Mouse (Mus musculus) 416B (cell line): ENCODE data around the gene Dhx34.

Source experiments
- DNase-seq: peaks from one replicate; pipeline ENCODE4 v3.0.0; 2011; ENCODE audit warnings: low read depth

Gene Dhx34

GRCm38 (mm10) chr7:16208781-16209665 lies 12.8 kb downstream of the Dhx34 start:
- peak; percentile 27 for DNase-seq

DNA sequence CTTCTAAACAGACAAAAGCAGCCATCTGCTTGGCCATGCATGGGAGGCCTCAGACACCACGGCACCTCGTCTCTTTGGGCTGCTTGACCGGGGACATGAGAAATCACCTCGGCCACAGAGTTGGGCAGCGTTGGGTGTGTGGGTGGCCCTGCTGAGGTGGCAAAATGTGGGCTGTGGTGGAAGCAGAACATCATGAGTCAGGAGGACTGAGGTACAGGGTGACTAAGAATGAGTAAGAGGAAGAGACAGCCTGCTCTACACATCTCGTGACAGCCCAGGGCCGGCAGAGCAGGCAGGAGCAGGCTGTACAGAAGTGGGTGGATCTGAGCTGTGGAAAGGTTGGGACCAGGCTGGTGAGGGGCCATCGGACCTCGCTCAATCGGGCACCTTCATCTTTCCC lies 14.3 kb downstream of the Dhx34 start:
- DNase-seq, result peak; percentile 95

DNA sequence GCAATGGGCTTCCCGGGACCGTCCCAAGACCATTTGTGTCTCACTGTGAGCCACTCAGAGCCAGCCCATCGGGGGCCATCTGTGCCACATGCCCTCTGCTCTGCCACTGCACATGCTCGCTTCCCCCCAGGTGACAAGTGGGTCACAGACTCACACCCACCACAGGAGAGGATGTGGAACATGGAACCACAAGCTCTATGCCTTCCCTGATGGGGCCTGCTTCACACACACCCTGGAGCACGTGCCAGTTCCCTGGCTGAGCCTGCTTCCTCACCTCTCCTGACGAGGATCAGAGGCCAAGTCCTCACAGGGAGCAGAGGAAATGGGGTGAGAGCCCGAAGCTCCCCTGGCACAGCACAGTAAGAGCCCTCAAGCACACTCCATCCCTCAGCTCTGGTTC lies 14.8 kb downstream of the Dhx34 start:
- DNase-seq, result no peak

DNA sequence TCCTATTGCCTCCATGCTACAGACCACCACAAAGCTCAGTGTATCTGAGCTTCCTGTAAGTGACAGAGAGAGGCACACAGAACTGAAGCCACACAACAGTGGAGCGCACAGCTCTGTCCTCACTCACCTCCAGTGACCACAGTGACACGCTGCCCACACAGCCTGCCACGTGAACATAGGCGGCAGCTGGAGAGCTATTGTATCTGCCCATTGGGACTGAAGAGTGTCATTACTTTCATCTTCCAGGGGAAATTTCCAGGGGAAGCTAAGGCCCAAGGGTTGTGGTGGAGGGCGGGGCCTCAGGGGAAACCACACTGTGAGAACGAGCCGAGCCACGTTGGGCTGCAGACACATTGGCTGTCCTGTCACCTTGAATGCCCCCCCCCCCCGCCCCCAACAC lies 17.0 kb downstream of the Dhx34 start:
- DNase-seq, result peak; percentile 62

GRCm38 (mm10) chr7:16203505-16203903 lies 18.3 kb downstream of the Dhx34 start:
- no peak for DNase-seq

DNA sequence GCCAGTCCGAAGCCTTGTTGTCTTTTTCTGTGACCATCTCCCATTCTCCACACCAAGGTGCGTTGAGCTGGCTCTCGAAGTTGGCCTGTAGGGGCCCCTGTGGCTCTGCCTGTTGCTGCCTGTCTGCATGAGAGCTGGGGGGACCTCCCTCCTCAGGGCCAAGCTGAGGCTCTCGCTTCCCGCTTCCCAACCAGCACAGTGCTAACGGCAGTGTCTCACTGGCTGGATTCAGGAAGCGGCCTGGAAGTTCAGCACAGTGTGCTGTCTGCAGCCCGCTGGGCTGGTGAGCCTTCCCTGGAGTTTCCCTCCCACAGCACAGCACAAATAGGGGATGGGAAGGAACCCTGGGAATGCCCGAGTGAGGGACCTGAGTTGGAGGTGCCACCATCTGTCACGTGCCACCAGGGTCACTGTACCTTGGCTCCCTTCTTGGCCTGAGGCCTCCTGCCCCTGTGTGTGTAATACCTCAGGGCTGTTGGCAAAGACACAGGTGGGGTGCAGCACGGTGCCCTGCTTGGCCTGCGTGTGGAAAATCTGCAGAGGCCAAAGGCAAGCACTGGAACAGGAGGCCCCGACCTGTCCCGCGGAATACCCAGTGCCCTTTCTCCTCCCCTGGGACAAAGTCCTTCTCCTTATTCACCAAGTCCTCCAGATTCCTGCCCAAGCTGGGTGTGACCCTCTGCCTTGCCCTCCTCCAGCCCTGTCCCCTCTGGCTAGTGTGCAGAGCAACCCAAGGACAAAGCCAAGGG lies 18.9 kb downstream of the Dhx34 start:
- no peak for DNase-seq

DNA sequence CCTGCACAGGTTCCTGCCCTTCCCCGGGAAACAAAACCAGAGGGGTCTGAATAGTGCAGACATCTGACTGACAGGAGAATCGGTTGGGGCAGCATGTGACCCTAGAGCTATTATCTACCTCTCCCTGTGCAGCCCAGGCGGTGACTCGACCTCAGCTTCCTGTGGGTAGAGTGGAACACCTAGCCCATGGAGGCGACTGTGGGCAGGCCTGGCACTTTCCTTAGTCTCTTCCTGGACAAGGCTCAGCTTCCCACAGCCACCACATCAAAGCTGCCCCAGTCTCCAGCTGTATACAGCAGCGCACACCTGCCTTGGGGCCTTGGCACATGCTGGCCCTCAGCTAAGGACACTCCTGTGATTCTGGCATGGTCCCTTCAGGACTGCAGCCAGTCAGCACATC lies 20.7 kb downstream of the Dhx34 start:
- DNase-seq, result peak; percentile 76

DNA sequence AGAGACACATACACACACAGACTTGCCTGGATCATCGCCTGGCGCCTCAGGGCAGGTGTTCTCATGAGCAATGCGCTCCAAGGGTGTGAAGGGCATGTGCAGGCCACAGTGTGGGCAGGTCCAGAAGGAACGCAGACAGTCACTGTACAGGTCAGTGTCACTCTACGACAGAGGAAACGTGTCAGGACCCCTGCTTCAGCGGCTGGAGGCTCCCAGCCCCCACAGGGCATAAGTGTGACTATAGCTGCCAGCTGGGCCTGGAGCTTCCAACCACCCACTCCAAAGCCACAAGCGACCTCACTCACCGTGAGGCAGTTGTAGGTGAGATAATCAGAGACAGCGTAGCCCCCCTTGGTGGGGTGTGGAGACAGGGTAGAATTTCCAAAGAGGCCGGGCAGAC lies 23.3 kb downstream of the Dhx34 start:
- DNase-seq, result no peak

- no peak for DNase-seq
Measured at GRCm38 (mm10) chr7:16197166-16197565, 24.7 kb downstream of the Dhx34 start.

GRCm38 (mm10) chr7:16196616-16197015 lies 25.2 kb downstream of the Dhx34 start:
- no peak for DNase-seq

DNA sequence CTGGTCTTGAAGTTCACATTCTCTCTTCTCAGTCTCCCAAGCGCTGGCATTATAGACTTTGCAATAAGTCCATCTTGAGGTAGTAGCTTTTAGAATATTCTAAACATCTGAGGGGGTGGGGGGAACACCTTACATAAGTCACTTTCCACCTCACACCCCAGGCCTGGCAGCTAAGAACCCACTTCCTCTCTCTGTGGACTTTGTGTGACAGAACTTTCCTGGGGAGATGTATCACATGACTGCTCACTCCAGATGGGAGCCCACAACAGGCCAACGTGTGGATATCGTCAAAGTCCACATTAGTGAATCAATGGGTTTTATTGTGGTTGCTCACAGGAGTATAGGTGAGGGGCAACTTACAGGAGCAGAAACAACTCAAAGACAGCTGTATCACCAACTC lies 28.1 kb downstream of the Dhx34 start:
- DNase-seq, result peak; percentile 42

- peak; percentile 73 for DNase-seq
Measured at GRCm38 (mm10) chr7:16192315-16192714, 29.5 kb downstream of the Dhx34 start.

- no peak for DNase-seq
Measured at GRCm38 (mm10) chr7:16187494-16187893, 34.3 kb downstream of the Dhx34 start.

- DNase-seq, result peak; percentile 58
Measured at GRCm38 (mm10) chr7:16183663-16184062, 38.2 kb downstream of the Dhx34 start.

- DNase-seq, result no peak
Measured at GRCm38 (mm10) chr7:16178114-16178513, 43.7 kb downstream of the Dhx34 start.

- no peak for DNase-seq
Measured at GRCm38 (mm10) chr7:16175542-16175931, 46.3 kb downstream of the Dhx34 start.

DNA sequence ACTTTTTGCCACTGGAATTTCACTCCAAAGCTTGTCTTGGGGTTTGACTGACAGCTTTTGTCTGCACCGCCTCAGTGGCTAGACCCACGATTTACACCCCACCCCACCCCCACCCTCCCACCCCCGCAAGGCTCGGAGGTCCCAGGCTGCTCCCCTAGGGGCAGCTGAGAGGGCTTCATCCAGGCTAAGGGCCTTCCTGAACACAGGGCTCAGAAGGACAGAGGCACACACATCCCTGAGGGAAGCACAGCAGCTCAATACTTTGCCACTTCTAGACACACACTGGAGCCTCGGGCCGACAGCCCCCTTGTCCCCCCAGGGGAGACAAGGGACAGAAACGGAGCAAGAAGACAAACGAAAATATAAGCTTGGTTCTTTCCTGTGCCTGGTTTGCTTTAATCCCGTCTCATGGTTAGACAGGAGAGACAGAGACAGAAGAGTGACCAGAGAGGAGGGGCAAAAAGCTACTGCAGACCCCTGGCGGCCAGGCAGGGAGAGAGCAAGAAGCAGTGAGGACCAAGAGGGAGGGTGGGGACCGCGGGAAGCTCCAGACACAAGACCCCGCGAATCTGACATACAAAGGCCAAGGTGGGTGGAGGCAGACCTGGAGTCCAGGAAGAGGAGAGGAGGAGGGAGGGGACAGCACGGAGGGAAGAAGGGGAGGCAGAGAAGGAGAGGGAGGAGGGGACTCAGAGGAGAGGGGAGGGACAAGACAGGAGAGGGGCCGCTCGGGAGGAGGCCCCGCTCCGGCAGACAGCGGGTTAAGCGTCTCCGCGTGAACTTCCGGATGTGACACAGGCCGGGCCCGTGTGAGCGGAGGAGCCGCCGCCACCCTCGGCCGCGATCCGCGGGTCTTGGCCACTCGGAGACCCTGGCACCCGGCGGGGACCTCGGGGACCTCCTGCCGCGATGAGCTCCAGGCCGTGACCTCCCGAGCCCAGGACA lies 47.0 kb downstream of the Dhx34 start, which contains the start of gene Meis3:
Meis3 (plus strand) TSS at position 494 of the 945 bp plus-strand sequence.
- DNase-seq, result peak; percentile 39

DNA sequence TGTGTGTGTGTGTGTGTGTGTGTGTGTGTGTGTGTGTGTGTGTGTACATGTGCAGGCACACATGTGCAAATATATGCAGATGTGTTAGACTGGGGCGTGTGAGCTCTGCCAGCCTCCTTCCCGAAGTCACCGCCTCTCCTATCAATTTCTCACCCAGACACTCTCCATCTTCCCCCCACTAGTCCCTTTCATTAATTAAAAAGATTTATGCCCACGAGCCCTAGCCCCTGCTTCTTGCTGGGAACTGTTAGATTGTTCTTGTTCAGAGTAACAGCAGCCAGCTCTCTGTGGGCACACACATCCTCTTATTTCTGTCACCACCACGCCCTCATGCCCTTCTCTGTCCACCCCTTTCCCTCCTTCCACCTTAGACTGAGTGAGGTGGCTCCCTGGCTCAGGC lies 48.7 kb downstream of the Dhx34 start:
- DNase-seq, result no peak

DNA sequence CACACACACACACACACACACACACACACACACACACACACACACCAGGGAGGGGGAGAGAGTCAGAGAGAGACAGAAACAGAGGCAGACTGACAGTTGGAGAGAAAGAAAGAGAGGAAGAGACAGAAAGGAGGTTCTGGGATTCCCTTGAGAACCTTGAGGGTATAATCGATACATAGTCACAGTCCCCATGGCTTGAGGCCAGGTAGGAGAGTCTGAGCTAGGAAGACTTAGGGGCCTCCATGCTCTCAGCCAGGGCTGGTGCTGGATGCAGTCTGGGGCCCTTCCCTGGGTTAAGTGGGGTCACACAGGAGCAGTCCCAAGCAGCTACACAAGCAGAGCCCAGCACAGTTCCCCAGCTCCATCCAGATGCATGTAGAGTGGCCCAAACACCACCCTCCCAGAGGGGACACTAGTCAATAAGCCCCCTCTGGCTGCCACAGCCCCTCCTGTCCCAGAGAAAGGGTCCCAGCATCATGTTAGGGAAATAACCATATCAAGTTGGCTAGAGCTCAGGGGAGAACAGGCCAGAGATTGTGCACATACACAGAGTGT lies 49.2 kb downstream of the Dhx34 start:
- no peak for DNase-seq

- no peak for DNase-seq
Measured at GRCm38 (mm10) chr7:16172141-16172581, 49.7 kb downstream of the Dhx34 start.

GRCm38 (mm10) chr7:16162036-16162435 lies 59.8 kb downstream of the Dhx34 start:
- no peak for DNase-seq

GRCm38 (mm10) chr7:16161302-16161701 lies 60.5 kb downstream of the Dhx34 start:
- no peak for DNase-seq
